Mouse (Mus musculus): ENCODE data around the gene Gm11273. TPM values are rescaled to one million over a fixed set of nuclear protein-coding genes. Genes with fewer than 3 reads are reported as not detected.
"Not testable (repeated sequence)": the region's sequence is repeated elsewhere in the genome, so short reads cannot be mapped to it uniquely, and the experiment has no call there.

Gene Gm11273
- 4.3 and 7.3 TPM in 2 replicates for polyA plus RNA-seq (2015; fragmentation: Nextera tagmentation; extraction: Ambion mirVana)

- 93% methylated on average over 17 of the region's 17 CpGs for WGBS
- H3K9me3 ChIP-seq (replicated peaks; ENCODE audit: control insufficient read depth, low read length, poor library complexity, severe bottlenecking); H3K9ac ChIP-seq (ENCODE audit: low read depth, low read length); H3K4me1 ChIP-seq (ENCODE audit: control insufficient read depth, insufficient read depth, low read length); H3K4me2 ChIP-seq (ENCODE audit: low read length); H3K27ac ChIP-seq (ENCODE audit: low read length); H3K36me3 ChIP-seq (ENCODE audit: control insufficient read depth, insufficient read depth, low read length); ATAC-seq; H3K4me3 ChIP-seq (ENCODE audit: low read depth, low read length); H3K27me3 ChIP-seq (ENCODE audit: control insufficient read depth, insufficient read depth, low read depth, low read length): not testable (repeated sequence)
Observed at GRCm38 (mm10) chr13:21501182-21501581, at the start of gene Gm11273. Gm11273 (minus strand) TSS chr13:21501418.

- Histone ChIP-seq H3K36me3 (ENCODE audit: control insufficient read depth, insufficient read depth, low read length) (no peaks in the 10 kb centered on the region), H3K9ac (ENCODE audit: low read depth, low read length) (no peak overlapping the region), H3K4me2 (ENCODE audit: low read length) (no peak overlapping the region), H3K9me3 (replicated peaks; ENCODE audit: control insufficient read depth, low read length, poor library complexity, severe bottlenecking) (no peaks in the 10 kb centered on the region), H3K4me1 (ENCODE audit: control insufficient read depth, insufficient read depth, low read length) (no peaks in the 10 kb centered on the region), H3K27ac (ENCODE audit: low read length) (no peak overlapping the region), H3K4me3 (ENCODE audit: low read depth, low read length) (no peak overlapping the region), H3K27me3 (ENCODE audit: control insufficient read depth, insufficient read depth, low read depth, low read length) (no peaks in the 10 kb centered on the region)
- 61% methylated on average over 3 of the region's 3 CpGs for WGBS
- no peak for ATAC-seq
Observed at GRCm38 (mm10) chr13:21550416-21551110, 49.3 kb upstream of the Gm11273 start.

GRCm38 (mm10) chr13:21549487-21549886 is 48.3 kb upstream of the Gm11273 start:
- WGBS: 93% methylated on average over 3 of the region's 3 CpGs
- no peaks in the 10 kb centered on the region for H3K9me3 ChIP-seq (replicated peaks; ENCODE audit: control insufficient read depth, low read length, poor library complexity, severe bottlenecking)
- H3K9ac ChIP-seq (ENCODE audit: low read depth, low read length): no peak overlapping the region
- H3K4me2 ChIP-seq (ENCODE audit: low read length): no peak overlapping the region
- no peak overlapping the region for H3K4me3 ChIP-seq (ENCODE audit: low read depth, low read length)
- ATAC-seq: no peak
- H3K27ac ChIP-seq (ENCODE audit: low read length): no peak overlapping the region
- H3K36me3 ChIP-seq (ENCODE audit: control insufficient read depth, insufficient read depth, low read length): no peaks in the 10 kb centered on the region
- no peaks in the 10 kb centered on the region for H3K27me3 ChIP-seq (ENCODE audit: control insufficient read depth, insufficient read depth, low read depth, low read length)
- H3K4me1 ChIP-seq (ENCODE audit: control insufficient read depth, insufficient read depth, low read length): no peaks in the 10 kb centered on the region

GRCm38 (mm10) chr13:21542708-21543107 is 41.5 kb upstream of the Gm11273 start, which contains the start of gene Olfr1366:
Olfr1366 (minus strand) TSS chr13:21542808.
- ATAC-seq: no peak
- H3K36me3 ChIP-seq (ENCODE audit: control insufficient read depth, insufficient read depth, low read length): no peaks in the 10 kb centered on the region
- no peak within 1 kb of the TSS for H3K4me3 ChIP-seq (ENCODE audit: low read depth, low read length)
- no peak within 1 kb of the TSS for H3K4me2 ChIP-seq (ENCODE audit: low read length)
- WGBS: 71% methylated on average over 1 of the region's 1 CpGs
- H3K4me1 ChIP-seq (ENCODE audit: control insufficient read depth, insufficient read depth, low read length): no peaks in the 10 kb centered on the region
- H3K27me3 ChIP-seq (ENCODE audit: control insufficient read depth, insufficient read depth, low read depth, low read length): no peaks in the 10 kb centered on the region
- H3K27ac ChIP-seq (ENCODE audit: low read length): no peak within 1 kb of the TSS
- no peaks in the 10 kb centered on the region for H3K9me3 ChIP-seq (replicated peaks; ENCODE audit: control insufficient read depth, low read length, poor library complexity, severe bottlenecking)
- no peak within 1 kb of the TSS for H3K9ac ChIP-seq (ENCODE audit: low read depth, low read length)

- ATAC-seq: peak; percentile 99
- H3K27me3 ChIP-seq (ENCODE audit: control insufficient read depth, insufficient read depth, low read depth, low read length): no peaks in the 10 kb centered on the region
- peaks cover 8% of the 10 kb centered on the region for H3K36me3 ChIP-seq (ENCODE audit: control insufficient read depth, insufficient read depth, low read length)
- under 1% methylated on average over 39 of the region's 39 CpGs for WGBS
- H3K4me1 ChIP-seq (ENCODE audit: control insufficient read depth, insufficient read depth, low read length): peaks cover 7% of the 10 kb centered on the region
- peak within 1 kb of the TSS; percentile 66 for H3K4me2 ChIP-seq (ENCODE audit: low read length)
- no peaks in the 10 kb centered on the region for H3K9me3 ChIP-seq (replicated peaks; ENCODE audit: control insufficient read depth, low read length, poor library complexity, severe bottlenecking)
- peak within 1 kb of the TSS; percentile 99 for H3K9ac ChIP-seq (ENCODE audit: low read depth, low read length)
- peak within 1 kb of the TSS; percentile 85 for H3K27ac ChIP-seq (ENCODE audit: low read length)
- peak within 1 kb of the TSS; percentile 98 for H3K4me3 ChIP-seq (ENCODE audit: low read depth, low read length)
Observed at GRCm38 (mm10) chr13:21530781-21531201, 29.6 kb upstream of the Gm11273 start, which contains the start of gene Zkscan8. Zkscan8 (minus strand) TSS chr13:21531120.

GRCm38 (mm10) chr13:21530136-21530535 is 28.9 kb upstream of the Gm11273 start:
- no peaks in the 10 kb centered on the region for H3K9me3 ChIP-seq (replicated peaks; ENCODE audit: control insufficient read depth, low read length, poor library complexity, severe bottlenecking)
- peak overlapping the region; percentile 60 for H3K4me2 ChIP-seq (ENCODE audit: low read length)
- no peak overlapping the region for H3K27ac ChIP-seq (ENCODE audit: low read length)
- H3K4me3 ChIP-seq (ENCODE audit: low read depth, low read length): peak overlapping the region; percentile 98
- peaks cover 7% of the 10 kb centered on the region for H3K4me1 ChIP-seq (ENCODE audit: control insufficient read depth, insufficient read depth, low read length)
- 49% methylated on average over 7 of the region's 7 CpGs for WGBS
- peaks cover 9% of the 10 kb centered on the region for H3K36me3 ChIP-seq (ENCODE audit: control insufficient read depth, insufficient read depth, low read length)
- H3K27me3 ChIP-seq (ENCODE audit: control insufficient read depth, insufficient read depth, low read depth, low read length): no peaks in the 10 kb centered on the region
- H3K9ac ChIP-seq (ENCODE audit: low read depth, low read length): peak overlapping the region; percentile 25; the same call in 1 of the 2 replicates
- ATAC-seq: no peak

- Histone ChIP-seq H3K4me2 (ENCODE audit: low read length) (peak overlapping the region; percentile 72), H3K27me3 (ENCODE audit: control insufficient read depth, insufficient read depth, low read depth, low read length) (no peaks in the 10 kb centered on the region; the same call in 1 of the 2 replicates), H3K36me3 (ENCODE audit: control insufficient read depth, insufficient read depth, low read length) (no peaks in the 10 kb centered on the region), H3K9ac (ENCODE audit: low read depth, low read length) (peak overlapping the region; percentile 82), H3K27ac (ENCODE audit: low read length) (peak overlapping the region; percentile 85), H3K4me1 (ENCODE audit: control insufficient read depth, insufficient read depth, low read length) (peaks cover 5% of the 10 kb centered on the region), H3K4me3 (ENCODE audit: low read depth, low read length) (peak overlapping the region; percentile 78), H3K9me3 (replicated peaks; ENCODE audit: control insufficient read depth, low read length, poor library complexity, severe bottlenecking) (no peaks in the 10 kb centered on the region)
- WGBS: under 1% methylated on average over 21 of the region's 21 CpGs
- peak; percentile 100 for ATAC-seq
Observed at GRCm38 (mm10) chr13:21506221-21506649, 5.0 kb upstream of the Gm11273 start.

GRCm38 (mm10) chr13:21502296-21502695 is 1.1 kb upstream of the Gm11273 start:
- no peaks in the 10 kb centered on the region for H3K9me3 ChIP-seq (replicated peaks; ENCODE audit: control insufficient read depth, low read length, poor library complexity, severe bottlenecking)
- H3K4me1 ChIP-seq (ENCODE audit: control insufficient read depth, insufficient read depth, low read length): peaks cover 5% of the 10 kb centered on the region
- H3K27me3 ChIP-seq (ENCODE audit: control insufficient read depth, insufficient read depth, low read depth, low read length): no peaks in the 10 kb centered on the region; the same call in 1 of the 2 replicates
- H3K36me3 ChIP-seq (ENCODE audit: control insufficient read depth, insufficient read depth, low read length): no peaks in the 10 kb centered on the region
- H3K4me3 ChIP-seq (ENCODE audit: low read depth, low read length): no peak overlapping the region
- H3K27ac ChIP-seq (ENCODE audit: low read length): no peak overlapping the region
- H3K9ac ChIP-seq (ENCODE audit: low read depth, low read length): no peak overlapping the region
- WGBS: 89% methylated on average over 5 of the region's 5 CpGs
- no peak for ATAC-seq
- no peak overlapping the region for H3K4me2 ChIP-seq (ENCODE audit: low read length)

GRCm38 (mm10) chr13:21495080-21495479 is 6.1 kb downstream of the Gm11273 start, which contains the start of gene AK157302:
AK157302 (plus strand) TSS chr13:21495223.
- Histone ChIP-seq H3K36me3 (ENCODE audit: control insufficient read depth, insufficient read depth, low read length) (no peaks in the 10 kb centered on the region), H3K9ac (ENCODE audit: low read depth, low read length) (no peak within 1 kb of the TSS), H3K4me1 (ENCODE audit: control insufficient read depth, insufficient read depth, low read length) (no peaks in the 10 kb centered on the region), H3K4me2 (ENCODE audit: low read length) (no peak within 1 kb of the TSS), H3K4me3 (ENCODE audit: low read depth, low read length) (no peak within 1 kb of the TSS), H3K9me3 (replicated peaks; ENCODE audit: control insufficient read depth, low read length, poor library complexity, severe bottlenecking) (no peaks in the 10 kb centered on the region), H3K27ac (ENCODE audit: low read length) (no peak within 1 kb of the TSS), H3K27me3 (ENCODE audit: control insufficient read depth, insufficient read depth, low read depth, low read length) (no peaks in the 10 kb centered on the region)
- no peak for ATAC-seq
- WGBS: 97% methylated on average over 18 of the region's 21 CpGs
